Mouse (Mus musculus): ENCODE results near the gene Olfr27. TPM values are rescaled to one million over a fixed set of nuclear protein-coding genes. Genes with fewer than 3 reads are reported as not detected.

Olfr27 gene
- total and polyA plus RNA-seq, 3 experiments, result not detected

GRCm38 (mm10) chr9:39166004-39166403 lies 38.1 kb downstream of the Olfr27 start, which contains the start of gene Olfr943:
Olfr943 (plus strand) TSS chr9:39166304.
- no peak for TF ChIP-seq MYC (IDR thresholded peaks at IDR 0.05; ENCODE audit: low read depth, low read length)
- no peak for TF ChIP-seq TCF12 (IDR thresholded peaks at IDR 0.05; ENCODE audit: low read depth, low read length)
- no peaks in the 10 kb centered on the region for H3K4me1 ChIP-seq (ENCODE audit: control insufficient read depth in 1 of 2, insufficient read depth in 2 of 2)
- H3K27me3 ChIP-seq (replicated peaks), result no peaks in the 10 kb centered on the region
- in situ Hi-C loops (cut with MboI; ENCODE audit: low pct_ligation_motif_present, low pct_unique_long_range_greater_than_20kb, low sequenced_read_pairs), result no loop called here
- H3K27ac ChIP-seq (ENCODE audit: insufficient read depth, low read depth), result no peak within 1 kb of the TSS
- dilution Hi-C loops (cut with MboI; ENCODE audit: extremely low pct_ligation_motif_present, extremely low pct_unique_long_range_greater_than_20kb, low sequenced_read_pairs), result no loop called here
- H3K9ac ChIP-seq (ENCODE audit: insufficient read depth, low read depth), result no peak within 1 kb of the TSS
- H3K36me3 ChIP-seq (replicated peaks in 1 of 2; ENCODE audit: control insufficient read depth in 1 of 2, insufficient read depth in 1 of 2, low read length in 1 of 2), result no peaks in the 10 kb centered on the region
- H3K79me2 ChIP-seq (replicated peaks; ENCODE audit: control insufficient read depth, extremely low read depth, insufficient read depth, poor library complexity, severe bottlenecking), result no peaks in the 10 kb centered on the region
- H3K9me3 ChIP-seq (replicated peaks; ENCODE audit: low read length), result no peaks in the 10 kb centered on the region
- no peak for DNase-seq (ENCODE audit: extremely low read depth)
- no peak within 1 kb of the TSS for H3K4me3 ChIP-seq (replicated peaks in 1 of 3; ENCODE audit: low read depth in 2 of 3, low read length in 2 of 3, poor library complexity in 1 of 3)
- H3K4me2 ChIP-seq (ENCODE audit: insufficient read depth, low read depth, poor library complexity, severe bottlenecking), result no peak within 1 kb of the TSS

Other genes with a start within 250 kb of the Olfr27 start
- not detected in 2 replicates for gene Olfr930, start 198.3 kb upstream of the Olfr27 start, total RNA-seq (2012; rRNA removed)
- not detected in 2 replicates for gene Olfr930, start 198.3 kb upstream of the Olfr27 start, total RNA-seq (2014; rRNA removed)
- gene Olfr930, start 198.3 kb upstream of the Olfr27 start, polyA plus RNA-seq (2012; ENCODE audit: insufficient read length, low read depth), result not detected in 2 replicates
- gene Olfr933, start 155.8 kb upstream of the Olfr27 start, total RNA-seq (2012; rRNA removed), result not detected in 2 replicates
- gene Olfr933, start 155.8 kb upstream of the Olfr27 start, total RNA-seq (2014; rRNA removed), result not detected in 2 replicates
- not detected in 2 replicates for gene Olfr933, start 155.8 kb upstream of the Olfr27 start, polyA plus RNA-seq (2012; ENCODE audit: insufficient read length, low read depth)
- gene Olfr934, start 139.8 kb upstream of the Olfr27 start, total RNA-seq (2012; rRNA removed), result not detected in 2 replicates
- gene Olfr934, start 139.8 kb upstream of the Olfr27 start, total RNA-seq (2014; rRNA removed), result not detected in 2 replicates
- not detected in 2 replicates for gene Olfr934, start 139.8 kb upstream of the Olfr27 start, polyA plus RNA-seq (2012; ENCODE audit: insufficient read length, low read depth)
- not detected in 2 replicates for gene Olfr935, start 128.4 kb upstream of the Olfr27 start, total RNA-seq (2012; rRNA removed)
- not detected in 2 replicates for gene Olfr935, start 128.4 kb upstream of the Olfr27 start, total RNA-seq (2014; rRNA removed)
- not detected in 2 replicates for gene Olfr935, start 128.4 kb upstream of the Olfr27 start, polyA plus RNA-seq (2012; ENCODE audit: insufficient read length, low read depth)
- not detected in 2 replicates for gene Olfr146, start 104.8 kb upstream of the Olfr27 start, total RNA-seq (2012; rRNA removed)
- gene Olfr146, start 104.8 kb upstream of the Olfr27 start, total RNA-seq (2014; rRNA removed), result not detected in 2 replicates
- not detected in 2 replicates for gene Olfr146, start 104.8 kb upstream of the Olfr27 start, polyA plus RNA-seq (2012; ENCODE audit: insufficient read length, low read depth)
- not detected in 2 replicates for gene Olfr937, start 63.2 kb upstream of the Olfr27 start, total RNA-seq (2012; rRNA removed)
- not detected in 2 replicates for gene Olfr937, start 63.2 kb upstream of the Olfr27 start, total RNA-seq (2014; rRNA removed)
- gene Olfr937, start 63.2 kb upstream of the Olfr27 start, polyA plus RNA-seq (2012; ENCODE audit: insufficient read length, low read depth), result not detected in 2 replicates
- not detected in 2 replicates for gene Olfr938, start 49.2 kb upstream of the Olfr27 start, total RNA-seq (2012; rRNA removed)
- not detected in 2 replicates for gene Olfr938, start 49.2 kb upstream of the Olfr27 start, total RNA-seq (2014; rRNA removed)
- gene Olfr938, start 49.2 kb upstream of the Olfr27 start, polyA plus RNA-seq (2012; ENCODE audit: insufficient read length, low read depth), result not detected in 2 replicates
- not detected in 2 replicates for gene Olfr943, start 38.2 kb downstream of the Olfr27 start, total RNA-seq (2012; rRNA removed)
- gene Olfr943, start 38.2 kb downstream of the Olfr27 start, total RNA-seq (2014; rRNA removed), result not detected in 2 replicates
- not detected in 2 replicates for gene Olfr943, start 38.2 kb downstream of the Olfr27 start, polyA plus RNA-seq (2012; ENCODE audit: insufficient read length, low read depth)
- gene Olfr944, start 73.8 kb downstream of the Olfr27 start, total RNA-seq (2012; rRNA removed), result not detected in 2 replicates
- gene Olfr944, start 73.8 kb downstream of the Olfr27 start, total RNA-seq (2014; rRNA removed), result not detected in 2 replicates
- not detected in 2 replicates for gene Olfr944, start 73.8 kb downstream of the Olfr27 start, polyA plus RNA-seq (2012; ENCODE audit: insufficient read length, low read depth)
- gene Olfr1537, start 121.9 kb downstream of the Olfr27 start, total RNA-seq (2012; rRNA removed), result not detected in 2 replicates
- gene Olfr1537, start 121.9 kb downstream of the Olfr27 start, total RNA-seq (2014; rRNA removed), result not detected in 2 replicates
- not detected in 2 replicates for gene Olfr1537, start 121.9 kb downstream of the Olfr27 start, polyA plus RNA-seq (2012; ENCODE audit: insufficient read length, low read depth)
- gene Olfr945, start 148.7 kb downstream of the Olfr27 start, total RNA-seq (2012; rRNA removed), result not detected in 2 replicates
- not detected in 2 replicates for gene Olfr945, start 148.7 kb downstream of the Olfr27 start, total RNA-seq (2014; rRNA removed)
- not detected in 2 replicates for gene Olfr945, start 148.7 kb downstream of the Olfr27 start, polyA plus RNA-seq (2012; ENCODE audit: insufficient read length, low read depth)
- gene Olfr948, start 197.9 kb downstream of the Olfr27 start, total RNA-seq (2012; rRNA removed), result not detected in 2 replicates
- gene Olfr948, start 197.9 kb downstream of the Olfr27 start, total RNA-seq (2014; rRNA removed), result not detected in 2 replicates
- gene Olfr948, start 197.9 kb downstream of the Olfr27 start, polyA plus RNA-seq (2012; ENCODE audit: insufficient read length, low read depth), result not detected in 2 replicates

Measured in CH12.LX (cell line).